Mouse (Mus musculus) telencephalon, adult 2 months (tissue): Measurements from ENCODE around the gene Gm21518.
"Not testable (repeated sequence)": the region's sequence is repeated elsewhere in the genome, so short reads cannot be mapped to it uniquely, and the experiment has no call there.

Experiments
- DNase-seq: peaks from one replicate; pipeline ENCODE4 v3.0.0-alpha.2; 2011; ENCODE audit warnings: low read depth, low spot score

Gm21518 gene

DNA sequence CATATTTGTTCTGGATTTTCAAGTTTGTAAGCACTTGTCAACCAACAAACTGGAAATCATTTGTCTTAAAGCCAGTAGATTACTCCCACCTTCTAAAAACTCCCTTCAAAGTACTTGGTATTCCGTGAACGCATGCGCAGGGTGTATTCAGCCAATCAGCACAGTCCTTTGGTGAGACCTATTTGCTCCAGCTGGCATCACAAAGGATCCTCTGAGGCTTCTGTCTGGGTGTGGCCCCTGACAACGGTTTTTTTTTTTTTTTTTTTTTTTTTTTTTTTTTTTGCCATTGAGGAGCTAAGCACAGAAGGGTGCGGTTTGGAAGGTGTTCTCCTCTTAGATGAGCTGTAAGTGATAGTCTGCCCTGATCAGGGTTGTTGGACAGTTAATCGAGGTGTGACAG, at the start of gene Gm21518:
Gene Gm21518 (plus strand): TSS at position 301 of the 400 bp plus-strand sequence.
- not testable (repeated sequence) for DNase-seq
